Mouse (Mus musculus): ENCODE measurements around the gene BC107364. TPM values are rescaled to one million over a fixed set of nuclear protein-coding genes. Genes with fewer than 3 reads are reported as not detected.
"Not testable (repeated sequence)": the region's sequence is repeated elsewhere in the genome, so short reads cannot be mapped to it uniquely, and the experiment has no call there.

The BC107364 gene
- polyA plus RNA-seq, 1 experiment from 2014 or later = not detected

- 19% methylated on average over 14 of the region's 14 CpGs for WGBS
- H3K27ac ChIP-seq (ENCODE audit: low read length); ATAC-seq (ENCODE audit: insufficient number of reproducible peaks, insufficient read depth, low FRiP score, low read depth); H3K36me3 ChIP-seq (ENCODE audit: control insufficient read depth, insufficient read depth, low read length); H3K9ac ChIP-seq (replicated peaks; ENCODE audit: low read depth, low read length); H3K27me3 ChIP-seq (ENCODE audit: control insufficient read depth, insufficient read depth, low read length); H3K9me3 ChIP-seq (ENCODE audit: control insufficient read depth, low read depth, low read length); H3K4me1 ChIP-seq (ENCODE audit: control insufficient read depth, insufficient read depth, low read length): not testable (repeated sequence)
- peak overlapping the region; percentile 74 for H3K4me2 ChIP-seq (replicated peaks; ENCODE audit: low read depth, low read length)
- H3K4me3 ChIP-seq (ENCODE audit: low read depth, low read length) = peak overlapping the region; percentile 45
These were observed 44.6 kb upstream of the BC107364 start for GRCm38 (mm10) chr3:96496620-96497275.

GRCm38 (mm10) chr3:96496216-96496615 is 44.1 kb upstream of the BC107364 start:
- H3K4me2 ChIP-seq (replicated peaks; ENCODE audit: low read depth, low read length) = no peak overlapping the region
- WGBS = 70% methylated on average over 7 of the region's 7 CpGs
- H3K4me1 ChIP-seq (ENCODE audit: control insufficient read depth, insufficient read depth, low read length) = no peaks in the 10 kb centered on the region; the same call in 1 of the 2 replicates
- H3K27me3 ChIP-seq (ENCODE audit: control insufficient read depth, insufficient read depth, low read length) = no peaks in the 10 kb centered on the region
- no peak overlapping the region for H3K27ac ChIP-seq (ENCODE audit: low read length)
- H3K9me3 ChIP-seq (ENCODE audit: control insufficient read depth, low read depth, low read length) = no peaks in the 10 kb centered on the region
- no peak overlapping the region for H3K9ac ChIP-seq (replicated peaks; ENCODE audit: low read depth, low read length)
- ATAC-seq (ENCODE audit: insufficient number of reproducible peaks, insufficient read depth, low FRiP score, low read depth) = no peak
- no peak overlapping the region for H3K4me3 ChIP-seq (ENCODE audit: low read depth, low read length)
- H3K36me3 ChIP-seq (ENCODE audit: control insufficient read depth, insufficient read depth, low read length) = no peaks in the 10 kb centered on the region

- no peak overlapping the region for H3K9ac ChIP-seq (replicated peaks; ENCODE audit: low read depth, low read length)
- WGBS = 98% methylated on average over 1 of the region's 1 CpGs
- H3K9me3 ChIP-seq (ENCODE audit: control insufficient read depth, low read depth, low read length) = no peaks in the 10 kb centered on the region
- no peaks in the 10 kb centered on the region for H3K27me3 ChIP-seq (ENCODE audit: control insufficient read depth, insufficient read depth, low read length)
- no peaks in the 10 kb centered on the region; the same call in 1 of the 2 replicates for H3K4me1 ChIP-seq (ENCODE audit: control insufficient read depth, insufficient read depth, low read length)
- H3K27ac ChIP-seq (ENCODE audit: low read length) = no peak overlapping the region
- H3K4me3 ChIP-seq (ENCODE audit: low read depth, low read length) = no peak overlapping the region
- no peak for ATAC-seq (ENCODE audit: insufficient number of reproducible peaks, insufficient read depth, low FRiP score, low read depth)
- no peak overlapping the region for H3K4me2 ChIP-seq (replicated peaks; ENCODE audit: low read depth, low read length)
- no peaks in the 10 kb centered on the region for H3K36me3 ChIP-seq (ENCODE audit: control insufficient read depth, insufficient read depth, low read length)
These were observed 43.5 kb upstream of the BC107364 start for GRCm38 (mm10) chr3:96495490-96496210.

GRCm38 (mm10) chr3:96494912-96495311 is 42.8 kb upstream of the BC107364 start:
- WGBS = 95% methylated on average over 3 of the region's 3 CpGs

GRCm38 (mm10) chr3:96494456-96494855 is 42.4 kb upstream of the BC107364 start:
- WGBS = 95% methylated on average over 5 of the region's 11 CpGs
- ATAC-seq (ENCODE audit: insufficient number of reproducible peaks, insufficient read depth, low FRiP score, low read depth); H3K4me1 ChIP-seq (ENCODE audit: control insufficient read depth, insufficient read depth, low read length); H3K9ac ChIP-seq (replicated peaks; ENCODE audit: low read depth, low read length); H3K27me3 ChIP-seq (ENCODE audit: control insufficient read depth, insufficient read depth, low read length); H3K4me3 ChIP-seq (ENCODE audit: low read depth, low read length); H3K9me3 ChIP-seq (ENCODE audit: control insufficient read depth, low read depth, low read length); H3K4me2 ChIP-seq (replicated peaks; ENCODE audit: low read depth, low read length); H3K27ac ChIP-seq (ENCODE audit: low read length); H3K36me3 ChIP-seq (ENCODE audit: control insufficient read depth, insufficient read depth, low read length): not testable (repeated sequence)

More at GRCm38 (mm10) chr3:96494912-96495311, 42.8 kb upstream of the BC107364 start:
- no peak for ATAC-seq (ENCODE audit: insufficient number of reproducible peaks, insufficient read depth, low FRiP score, low read depth)
- Histone ChIP-seq H3K36me3 (ENCODE audit: control insufficient read depth, insufficient read depth, low read length) (no peaks in the 10 kb centered on the region), H3K27me3 (ENCODE audit: control insufficient read depth, insufficient read depth, low read length) (no peaks in the 10 kb centered on the region), H3K4me1 (ENCODE audit: control insufficient read depth, insufficient read depth, low read length) (no peaks in the 10 kb centered on the region; the same call in 1 of the 2 replicates), H3K4me2 (replicated peaks; ENCODE audit: low read depth, low read length) (no peak overlapping the region), H3K9ac (replicated peaks; ENCODE audit: low read depth, low read length) (no peak overlapping the region), H3K9me3 (ENCODE audit: control insufficient read depth, low read depth, low read length) (no peaks in the 10 kb centered on the region), H3K4me3 (ENCODE audit: low read depth, low read length) (no peak overlapping the region), H3K27ac (ENCODE audit: low read length) (no peak overlapping the region)

- H3K9ac ChIP-seq (replicated peaks; ENCODE audit: low read depth, low read length); H3K4me3 ChIP-seq (ENCODE audit: low read depth, low read length); H3K27me3 ChIP-seq (ENCODE audit: control insufficient read depth, insufficient read depth, low read length); ATAC-seq (ENCODE audit: insufficient number of reproducible peaks, insufficient read depth, low FRiP score, low read depth); H3K9me3 ChIP-seq (ENCODE audit: control insufficient read depth, low read depth, low read length); H3K4me1 ChIP-seq (ENCODE audit: control insufficient read depth, insufficient read depth, low read length); H3K4me2 ChIP-seq (replicated peaks; ENCODE audit: low read depth, low read length); H3K36me3 ChIP-seq (ENCODE audit: control insufficient read depth, insufficient read depth, low read length): not testable (repeated sequence)
- 0 out of 2 replicates have a peak overlapping the region, but pooled peaks have one; percentile 33 for H3K27ac ChIP-seq (ENCODE audit: low read length)
- WGBS = 76% methylated on average over 6 of the region's 8 CpGs
These were observed 37.5 kb upstream of the BC107364 start for GRCm38 (mm10) chr3:96489636-96490035.

GRCm38 (mm10) chr3:96488907-96489629 is 37.0 kb upstream of the BC107364 start:
- H3K27me3 ChIP-seq (ENCODE audit: control insufficient read depth, insufficient read depth, low read length); H3K36me3 ChIP-seq (ENCODE audit: control insufficient read depth, insufficient read depth, low read length); H3K4me3 ChIP-seq (ENCODE audit: low read depth, low read length); H3K4me2 ChIP-seq (replicated peaks; ENCODE audit: low read depth, low read length); H3K9ac ChIP-seq (replicated peaks; ENCODE audit: low read depth, low read length); H3K4me1 ChIP-seq (ENCODE audit: control insufficient read depth, insufficient read depth, low read length); H3K9me3 ChIP-seq (ENCODE audit: control insufficient read depth, low read depth, low read length): not testable (repeated sequence)
- peak; percentile 69 for ATAC-seq (ENCODE audit: insufficient number of reproducible peaks, insufficient read depth, low FRiP score, low read depth)
- 2% methylated on average over 9 of the region's 31 CpGs for WGBS
- H3K27ac ChIP-seq (ENCODE audit: low read length) = peak overlapping the region; percentile 71; the same call in 1 of the 2 replicates

GRCm38 (mm10) chr3:96488290-96488906 is 36.3 kb upstream of the BC107364 start:
- no CpG with 5 or more reads among the region's 55 CpGs for WGBS
- H3K4me2 ChIP-seq (replicated peaks; ENCODE audit: low read depth, low read length) = peak overlapping the region; percentile 54
- H3K27ac ChIP-seq (ENCODE audit: low read length) = peak overlapping the region; percentile 82; the same call in 1 of the 2 replicates
- not testable (repeated sequence) for H3K4me1 ChIP-seq (ENCODE audit: control insufficient read depth, insufficient read depth, low read length); H3K9me3 ChIP-seq (ENCODE audit: control insufficient read depth, low read depth, low read length); H3K27me3 ChIP-seq (ENCODE audit: control insufficient read depth, insufficient read depth, low read length); H3K36me3 ChIP-seq (ENCODE audit: control insufficient read depth, insufficient read depth, low read length)
- peak overlapping the region; percentile 28 for H3K4me3 ChIP-seq (ENCODE audit: low read depth, low read length)
- ATAC-seq (ENCODE audit: insufficient number of reproducible peaks, insufficient read depth, low FRiP score, low read depth) = peak; percentile 89
- peak overlapping the region; percentile 33; the same call in 1 of the 2 replicates for H3K9ac ChIP-seq (replicated peaks; ENCODE audit: low read depth, low read length)
